Mouse (Mus musculus): ENCODE data around the gene Clec4b1. TPM values are rescaled to one million over a fixed set of nuclear protein-coding genes. Genes with fewer than 3 reads are reported as not detected.
"Not testable (repeated sequence)": the region's sequence is repeated elsewhere in the genome, so short reads cannot be mapped to it uniquely, and the experiment has no call there.

The Clec4b1 gene
- polyA plus RNA-seq (2015; fragmentation: Nextera tagmentation; extraction: Ambion mirVana) = not detected in 2 replicates

- Histone ChIP-seq H3K4me3 (ENCODE audit: low read depth, low read length) (no peak within 1 kb of the TSS), H3K27ac (ENCODE audit: low read depth, low read length) (no peak within 1 kb of the TSS), H3K36me3 (ENCODE audit: control insufficient read depth, insufficient read depth) (no peaks in the 10 kb centered on the region), H3K4me1 (replicated peaks; ENCODE audit: control insufficient read depth, insufficient read depth, low read length) (no peaks in the 10 kb centered on the region), H3K27me3 (replicated peaks; ENCODE audit: control insufficient read depth, insufficient read depth, low read length) (no peaks in the 10 kb centered on the region), H3K4me2 (replicated peaks; ENCODE audit: low read depth) (no peak within 1 kb of the TSS), H3K9ac (ENCODE audit: low read depth, low read length) (no peak within 1 kb of the TSS), H3K9me3 (ENCODE audit: control insufficient read depth) (no peaks in the 10 kb centered on the region)
- ATAC-seq = no peak
- WGBS = 75% methylated on average over 2 of the region's 2 CpGs
- TF ChIP-seq CTCF (IDR thresholded peaks at IDR 0.05; ENCODE audit: low read depth) = no peak
Measured at GRCm38 (mm10) chr6:123049742-123050372, at the start of gene Clec4b1. Gene Clec4b1 (plus strand): TSS chr6:123049962.

- not testable (repeated sequence) for H3K27ac ChIP-seq (ENCODE audit: low read depth, low read length); H3K9me3 ChIP-seq (ENCODE audit: control insufficient read depth); H3K36me3 ChIP-seq (ENCODE audit: control insufficient read depth, insufficient read depth); H3K4me1 ChIP-seq (replicated peaks; ENCODE audit: control insufficient read depth, insufficient read depth, low read length); H3K4me3 ChIP-seq (ENCODE audit: low read depth, low read length); H3K9ac ChIP-seq (ENCODE audit: low read depth, low read length); ATAC-seq; H3K4me2 ChIP-seq (replicated peaks; ENCODE audit: low read depth); H3K27me3 ChIP-seq (replicated peaks; ENCODE audit: control insufficient read depth, insufficient read depth, low read length)
- 77% methylated on average over 2 of the region's 2 CpGs for WGBS
Measured at GRCm38 (mm10) chr6:123004696-123005095, 45.1 kb upstream of the Clec4b1 start.

GRCm38 (mm10) chr6:123005591-123005990 lies 44.2 kb upstream of the Clec4b1 start:
- peak; percentile 43 for TF ChIP-seq CTCF (IDR thresholded peaks at IDR 0.05; ENCODE audit: low read depth)
- no peak overlapping the region for H3K9ac ChIP-seq (ENCODE audit: low read depth, low read length)
- ATAC-seq = no peak
- H3K4me2 ChIP-seq (replicated peaks; ENCODE audit: low read depth) = no peak overlapping the region
- no peak overlapping the region for H3K4me3 ChIP-seq (ENCODE audit: low read depth, low read length)
- H3K9me3 ChIP-seq (ENCODE audit: control insufficient read depth) = no peaks in the 10 kb centered on the region
- no peaks in the 10 kb centered on the region for H3K27me3 ChIP-seq (replicated peaks; ENCODE audit: control insufficient read depth, insufficient read depth, low read length)
- no peaks in the 10 kb centered on the region for H3K36me3 ChIP-seq (ENCODE audit: control insufficient read depth, insufficient read depth)
- H3K4me1 ChIP-seq (replicated peaks; ENCODE audit: control insufficient read depth, insufficient read depth, low read length) = no peaks in the 10 kb centered on the region
- WGBS = 58% methylated on average over 1 of the region's 1 CpGs
- no peak overlapping the region for H3K27ac ChIP-seq (ENCODE audit: low read depth, low read length)

- Histone ChIP-seq H3K4me1 (replicated peaks; ENCODE audit: control insufficient read depth, insufficient read depth, low read length) (no peaks in the 10 kb centered on the region), H3K27ac (ENCODE audit: low read depth, low read length) (no peak overlapping the region), H3K27me3 (replicated peaks; ENCODE audit: control insufficient read depth, insufficient read depth, low read length) (no peaks in the 10 kb centered on the region), H3K9me3 (ENCODE audit: control insufficient read depth) (no peaks in the 10 kb centered on the region), H3K4me2 (replicated peaks; ENCODE audit: low read depth) (no peak overlapping the region), H3K36me3 (ENCODE audit: control insufficient read depth, insufficient read depth) (no peaks in the 10 kb centered on the region), H3K4me3 (ENCODE audit: low read depth, low read length) (no peak overlapping the region), H3K9ac (ENCODE audit: low read depth, low read length) (no peak overlapping the region)
- no peak for ATAC-seq
- 85% methylated on average over 4 of the region's 4 CpGs for WGBS
- TF ChIP-seq CTCF (IDR thresholded peaks at IDR 0.05; ENCODE audit: low read depth) = no peak
Measured at GRCm38 (mm10) chr6:123095125-123095843, 45.5 kb downstream of the Clec4b1 start.

- H3K27me3 ChIP-seq (replicated peaks; ENCODE audit: control insufficient read depth, insufficient read depth, low read length); H3K27ac ChIP-seq (ENCODE audit: low read depth, low read length); H3K36me3 ChIP-seq (ENCODE audit: control insufficient read depth, insufficient read depth); H3K4me1 ChIP-seq (replicated peaks; ENCODE audit: control insufficient read depth, insufficient read depth, low read length); H3K9me3 ChIP-seq (ENCODE audit: control insufficient read depth); H3K9ac ChIP-seq (ENCODE audit: low read depth, low read length); H3K4me2 ChIP-seq (replicated peaks; ENCODE audit: low read depth); H3K4me3 ChIP-seq (ENCODE audit: low read depth, low read length); ATAC-seq: not testable (repeated sequence)
- WGBS = 52% methylated on average over 1 of the region's 1 CpGs
Measured at GRCm38 (mm10) chr6:123106128-123106527, 56.4 kb downstream of the Clec4b1 start, which contains the start of gene Clec4a2. Gene Clec4a2 (plus strand): TSS chr6:123106428.

Other genes starting within 250 kb of the Clec4b1 start
- gene Slc2a3, start 248.3 kb upstream of the Clec4b1 start, polyA plus RNA-seq (2015; fragmentation: Nextera tagmentation; extraction: Ambion mirVana) = 2.9 TPM in 2 replicates
- gene Foxj2, start 230.0 kb upstream of the Clec4b1 start, polyA plus RNA-seq (2015; fragmentation: Nextera tagmentation; extraction: Ambion mirVana) = 2.8 and 2.9 TPM in 2 replicates
- gene C3ar1, start 193.8 kb upstream of the Clec4b1 start, polyA plus RNA-seq (2015; fragmentation: Nextera tagmentation; extraction: Ambion mirVana) = 2.1 and 2.2 TPM in 2 replicates
- gene Necap1, start 175.5 kb upstream of the Clec4b1 start, polyA plus RNA-seq (2015; fragmentation: Nextera tagmentation; extraction: Ambion mirVana) = 45.8 and 48.7 TPM in 2 replicates
- gene Clec4a1, start 128.1 kb upstream of the Clec4b1 start, polyA plus RNA-seq (2015; fragmentation: Nextera tagmentation; extraction: Ambion mirVana) = 1.4 and 1.8 TPM in 2 replicates
- 0.78 and 1.0 TPM in 2 replicates for gene Clec4a3, start 97.4 kb upstream of the Clec4b1 start, polyA plus RNA-seq (2015; fragmentation: Nextera tagmentation; extraction: Ambion mirVana)
- gene Clec4a4, start 59.6 kb upstream of the Clec4b1 start, polyA plus RNA-seq (2015; fragmentation: Nextera tagmentation; extraction: Ambion mirVana) = not detected in 2 replicates
- gene Clec4a2, start 56.5 kb downstream of the Clec4b1 start, polyA plus RNA-seq (2015; fragmentation: Nextera tagmentation; extraction: Ambion mirVana) = 5.1 and 5.4 TPM in 2 replicates
- not detected in 2 replicates for gene Clec4b2, start 122.9 kb downstream of the Clec4b1 start, polyA plus RNA-seq (2015; fragmentation: Nextera tagmentation; extraction: Ambion mirVana)
- gene Clec4n, start 179.9 kb downstream of the Clec4b1 start, polyA plus RNA-seq (2015; fragmentation: Nextera tagmentation; extraction: Ambion mirVana) = 4.7 and 6.4 TPM in 2 replicates
- gene Clec4d, start 212.1 kb downstream of the Clec4b1 start, polyA plus RNA-seq (2015; fragmentation: Nextera tagmentation; extraction: Ambion mirVana) = 0.14 and 0.31 TPM in 2 replicates
- gene Clec4e, start 239.9 kb downstream of the Clec4b1 start, polyA plus RNA-seq (2015; fragmentation: Nextera tagmentation; extraction: Ambion mirVana) = not detected in 2 replicates

Data from intestine, postnatal 0 days (tissue).